Mouse (Mus musculus) hematopoietic multipotent progenitor cell, adult 10-12 weeks (in vitro differentiated cells): ENCODE results near the gene Brdt. TPM values are rescaled to one million over a fixed set of nuclear protein-coding genes. Genes with fewer than 3 reads are reported as not detected.

Experiments
- polyA plus RNA-seq: library from polyadenylated mRNA; stranded (reverse); fragments of >175 nt; gene quantifications from 2 replicates; pipeline ENCODE4 v1.2.3, GENCODE M21; 2012; ENCODE audit warnings: low replicate concordance

Gene Brdt
- 0.11 and 0.23 TPM in 2 replicates for polyA plus RNA-seq

DNA sequence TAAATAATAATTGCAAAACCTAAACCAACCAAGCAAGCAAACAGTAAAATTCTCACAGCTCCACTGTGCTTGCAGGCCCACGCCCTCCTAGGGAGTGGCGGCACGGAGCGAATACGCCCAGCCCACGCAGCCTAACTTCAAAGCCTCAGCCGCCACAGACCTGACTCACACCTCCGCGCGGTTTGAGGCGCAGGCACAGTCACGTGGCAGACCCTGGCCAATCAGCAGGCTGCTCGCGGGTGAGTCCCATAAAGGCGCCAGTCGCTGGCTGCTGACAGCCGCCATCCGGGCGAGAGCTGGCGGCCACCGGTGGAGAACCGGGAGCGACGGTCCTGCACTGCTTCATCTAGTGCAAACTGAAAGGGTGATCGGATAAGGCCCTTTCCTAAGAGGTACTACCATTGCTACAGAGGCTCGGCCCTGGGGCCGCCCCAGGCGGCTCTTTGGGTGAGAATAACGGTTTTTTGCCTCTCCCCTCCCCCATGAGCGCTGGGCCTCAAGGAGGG, at the start of gene Brdt:
TSS of gene Brdt (plus strand) at position 244 of the 506 bp plus-strand sequence.

GRCm38 (mm10) chr5:107289234-107289764, 41.7 kb upstream of the Brdt start, which contains the start of gene Tgfbr3:
TSS of gene Tgfbr3 (minus strand) at chr5:107289629.

DNA sequence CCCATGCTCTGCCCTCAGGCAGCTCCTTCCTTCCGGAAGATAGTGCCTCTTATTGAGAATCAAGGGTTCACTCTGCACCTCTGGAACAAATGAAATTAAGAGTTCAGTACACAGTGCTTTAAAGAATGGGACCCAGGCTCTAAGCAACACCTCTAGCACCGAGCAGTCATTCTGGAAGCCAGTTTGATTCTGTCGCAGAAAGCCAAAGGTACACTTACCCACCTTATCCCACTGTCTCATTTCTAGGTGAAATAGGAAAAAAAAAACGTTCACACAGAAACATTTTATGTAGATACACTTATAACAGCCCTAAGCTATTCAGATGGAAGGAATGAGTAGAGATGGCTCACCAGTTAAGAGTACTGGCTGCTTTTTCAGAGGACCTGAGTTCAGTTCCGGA, 71.5 kb downstream of the Brdt start, which contains the start of gene Ephx4:
TSS of gene Ephx4 (plus strand) at position 301 of the 400 bp plus-strand sequence.

DNA sequence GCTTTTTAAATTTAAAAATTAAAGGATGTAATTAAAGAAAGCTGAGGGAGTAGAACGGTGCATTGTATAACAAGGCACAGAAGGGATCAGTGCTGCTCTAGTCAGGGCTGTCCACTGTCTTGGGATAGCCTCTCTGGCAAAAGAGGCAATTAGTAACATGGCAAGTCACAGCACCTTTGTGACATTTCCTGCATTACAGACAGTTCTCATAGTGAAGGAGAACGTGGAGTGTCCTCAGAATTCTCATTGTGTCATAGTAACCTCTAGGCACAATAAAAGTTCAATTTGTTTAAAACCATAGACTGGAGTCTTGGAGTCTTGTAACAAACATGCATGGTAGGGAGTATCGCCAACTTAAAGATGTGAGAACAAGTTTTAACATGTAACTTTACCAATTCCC, 100.3 kb downstream of the Brdt start, which contains the start of gene Lpcat2b:
TSS of gene Lpcat2b (plus strand) at position 301 of the 400 bp plus-strand sequence.

Other genes starting within 250 kb of the Brdt start
- 3.6 and 9.9 TPM in 2 replicates for gene Tgfbr3, start 41.5 kb upstream of the Brdt start, polyA plus RNA-seq
- gene Ephx4, start 71.6 kb downstream of the Brdt start, polyA plus RNA-seq = 0.25 TPM in 1 of 2 replicates, not detected in the other
- not detected in 2 replicates for gene Lpcat2b, start 100.4 kb downstream of the Brdt start, polyA plus RNA-seq
- gene Btbd8, start 106.8 kb downstream of the Brdt start, polyA plus RNA-seq = 1.5 and 1.8 TPM in 2 replicates
- gene Gm42669, start 176.5 kb downstream of the Brdt start, polyA plus RNA-seq = 0.06 TPM in 1 of 2 replicates, not detected in the other
- not detected in 2 replicates for gene 1700028K03Rik, start 203.6 kb downstream of the Brdt start, polyA plus RNA-seq